Mouse (Mus musculus) skeletal muscle tissue, adult 2 months (tissue): ENCODE measurements around the gene Fyn.

ENCODE experiments used
- DNase-seq: peaks from one replicate; pipeline ENCODE4 v3.0.0-alpha.2; 2012; ENCODE audit warnings: low read depth, low spot score

Gene Fyn

GRCm38 (mm10) chr10:39443122-39443521 lies 74.5 kb downstream of the Fyn start:
- no peak for DNase-seq

DNA sequence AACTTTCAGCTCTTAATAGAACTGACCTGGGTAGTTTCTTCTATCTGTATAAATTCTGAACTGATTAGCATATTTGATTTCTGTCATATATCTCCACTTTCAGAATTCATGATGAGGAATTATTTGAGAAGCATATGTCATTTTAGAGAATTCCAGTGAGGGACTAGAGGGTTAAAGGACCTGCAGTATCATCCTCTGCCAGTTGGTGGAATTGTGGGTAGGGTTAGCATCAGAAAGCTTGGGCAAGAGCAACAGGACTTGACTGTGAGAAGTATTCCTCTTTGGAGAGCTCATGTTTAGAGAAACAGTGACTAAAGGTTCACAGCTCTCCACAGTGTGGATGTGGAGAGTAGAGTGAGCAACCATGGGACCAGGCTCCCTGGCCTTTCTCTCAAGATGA lies 75.3 kb downstream of the Fyn start:
- no peak for DNase-seq

DNA sequence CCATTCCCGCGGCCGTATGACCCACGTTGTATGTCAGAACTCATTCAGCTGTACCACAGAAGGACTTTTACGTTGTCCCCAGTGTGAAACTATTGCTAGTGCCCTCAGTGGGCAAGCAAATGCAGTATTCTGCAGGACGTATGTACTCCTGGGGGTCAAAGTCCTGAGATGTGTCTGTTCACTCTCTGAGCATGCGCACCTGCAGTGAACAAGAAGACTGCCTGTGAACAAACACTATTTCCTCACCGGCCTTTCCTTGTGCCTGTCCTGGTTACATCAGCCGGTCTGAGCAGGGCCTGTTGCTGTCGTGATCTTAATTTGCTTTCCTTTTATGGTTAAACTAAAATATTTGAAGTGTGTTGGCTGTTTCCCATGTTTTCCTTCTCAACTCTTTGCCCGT lies 77.2 kb downstream of the Fyn start:
- DNase-seq: no peak

DNA sequence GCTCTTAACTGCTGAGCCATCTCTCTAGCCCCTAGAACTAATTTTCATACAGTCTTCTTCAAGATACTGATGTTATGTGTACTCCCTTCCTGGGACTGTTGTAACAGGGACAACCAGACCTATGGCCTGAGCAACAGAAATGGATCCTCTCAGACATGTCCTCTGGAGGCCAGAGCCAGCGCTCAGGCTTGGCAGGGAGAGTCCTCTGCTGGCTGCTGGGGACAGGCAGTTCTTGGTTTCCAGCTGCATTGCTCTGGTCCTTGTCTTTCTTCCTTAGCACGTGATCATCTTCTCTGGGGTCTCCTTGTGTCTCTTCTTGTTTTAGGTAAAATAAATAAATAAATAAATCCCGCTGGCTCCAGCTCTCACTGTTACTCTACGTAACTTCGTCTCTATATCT lies 78.1 kb downstream of the Fyn start:
- no peak for DNase-seq

GRCm38 (mm10) chr10:39449179-39449578 lies 80.5 kb downstream of the Fyn start:
- no peak for DNase-seq

DNA sequence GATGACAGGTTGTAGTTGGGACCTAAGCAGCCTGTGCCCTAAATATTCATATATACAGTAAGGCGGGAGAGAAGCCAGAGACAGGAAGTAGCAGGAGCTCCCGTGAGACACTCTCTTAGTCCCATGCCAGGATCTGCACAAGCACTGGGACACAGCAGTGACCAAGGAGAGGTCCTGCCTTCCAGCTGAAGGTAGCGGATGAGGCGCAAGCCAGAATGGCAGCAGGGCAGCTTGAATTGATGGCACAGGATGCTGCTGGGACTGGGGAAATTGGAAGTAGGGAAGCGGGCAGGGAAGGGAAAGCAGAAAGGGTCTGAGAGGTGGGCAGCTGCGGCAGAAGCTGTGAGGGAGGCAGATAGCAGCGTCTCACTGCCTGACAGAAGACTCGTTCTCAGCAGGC lies 81.7 kb downstream of the Fyn start:
- no peak for DNase-seq

DNA sequence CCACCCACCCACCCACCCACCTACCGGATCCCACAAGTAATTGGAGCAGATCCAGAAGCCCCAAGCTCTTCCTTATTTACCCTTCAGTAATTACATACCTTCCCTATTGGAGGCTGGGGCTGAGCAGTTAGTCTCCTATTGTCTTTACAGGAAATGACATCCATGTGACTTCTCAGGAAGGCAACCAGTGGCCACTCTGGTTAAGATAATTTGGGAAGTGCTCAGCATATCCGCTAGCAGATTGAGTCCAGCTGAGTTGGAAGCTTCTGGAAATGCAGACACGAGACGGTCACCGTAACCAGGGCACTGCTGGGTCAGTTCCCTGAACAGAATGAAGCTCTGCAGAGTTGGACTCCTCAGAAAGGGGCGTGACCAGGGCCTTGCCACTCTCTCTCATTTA lies 82.4 kb downstream of the Fyn start:
- DNase-seq: no peak

- no peak for DNase-seq
Observed at GRCm38 (mm10) chr10:39451918-39452624, 83.4 kb downstream of the Fyn start.

DNA sequence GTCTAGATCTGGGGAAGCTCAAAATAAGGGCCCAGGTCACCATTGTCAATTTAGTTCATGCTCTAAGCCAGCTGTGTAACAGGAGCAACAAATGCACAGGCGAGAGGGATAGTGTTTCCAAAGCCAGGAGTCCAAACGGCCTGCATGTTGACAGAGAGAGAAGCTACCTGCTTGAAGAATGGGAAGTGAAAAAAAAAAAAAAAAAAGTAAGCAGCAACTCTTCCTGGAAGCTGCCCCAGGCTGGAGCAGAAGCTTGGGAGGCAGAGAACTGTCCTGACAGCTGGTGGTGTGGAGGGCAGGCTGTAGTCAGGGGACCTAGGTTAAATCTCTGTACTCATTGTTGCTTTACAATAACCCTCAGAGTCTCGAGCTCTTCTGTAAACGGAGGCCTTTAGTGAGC lies 86.7 kb downstream of the Fyn start:
- DNase-seq: no peak

DNA sequence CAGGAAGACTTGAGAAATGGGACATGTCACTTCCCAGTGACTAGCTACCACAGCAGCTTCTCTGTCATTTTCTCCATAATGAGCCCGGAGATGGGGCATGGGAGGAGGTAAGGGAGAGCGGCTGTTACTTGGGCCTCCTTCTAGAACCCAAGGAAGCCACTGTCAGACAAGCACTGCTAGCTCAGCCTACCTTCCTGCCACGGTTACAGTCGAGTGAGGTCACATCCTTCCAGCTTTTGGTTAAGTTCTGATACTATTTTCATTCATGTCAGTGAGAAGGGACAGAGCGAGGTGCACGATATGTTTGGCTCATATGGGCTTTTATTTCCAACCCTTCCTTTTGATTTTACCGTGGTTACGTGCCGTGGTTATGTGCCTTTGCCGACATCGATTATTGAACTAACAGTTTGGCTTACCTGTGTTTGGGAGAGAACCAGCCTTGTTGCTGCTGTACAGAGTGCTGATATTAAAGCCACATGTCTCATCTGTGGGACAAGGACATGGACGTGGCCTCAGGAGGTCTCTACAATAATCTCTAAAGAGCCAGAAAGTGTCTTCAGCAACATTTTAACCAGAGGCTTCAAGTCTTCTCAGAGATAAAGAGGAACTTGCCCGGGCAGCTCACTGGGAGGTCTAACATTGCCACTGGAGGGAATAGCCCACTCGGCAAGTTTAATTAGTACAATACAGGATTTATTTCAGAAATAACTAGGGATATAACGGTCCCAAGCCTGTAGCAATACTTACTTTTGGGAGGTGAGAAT lies 87.4 kb downstream of the Fyn start:
- DNase-seq: no peak

DNA sequence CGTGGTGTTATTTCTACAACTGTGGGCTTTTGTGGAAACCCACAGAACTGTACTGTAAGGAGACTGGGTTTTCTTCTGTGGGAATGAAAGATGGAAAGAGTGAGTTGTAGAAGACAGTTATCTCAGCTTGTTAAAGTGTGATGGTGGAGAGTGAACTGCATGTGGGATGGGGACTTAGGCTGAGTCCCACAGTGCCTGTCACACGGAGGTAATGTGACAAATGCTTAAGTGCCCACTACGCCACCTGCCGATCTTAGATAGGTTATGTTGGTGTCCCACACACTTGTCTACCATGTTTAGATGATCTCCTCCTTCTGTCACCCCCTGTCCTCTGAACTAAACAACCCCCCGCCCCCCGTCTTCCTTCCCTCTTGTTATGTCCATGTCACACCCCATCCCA lies 88.1 kb downstream of the Fyn start:
- no peak for DNase-seq

DNA sequence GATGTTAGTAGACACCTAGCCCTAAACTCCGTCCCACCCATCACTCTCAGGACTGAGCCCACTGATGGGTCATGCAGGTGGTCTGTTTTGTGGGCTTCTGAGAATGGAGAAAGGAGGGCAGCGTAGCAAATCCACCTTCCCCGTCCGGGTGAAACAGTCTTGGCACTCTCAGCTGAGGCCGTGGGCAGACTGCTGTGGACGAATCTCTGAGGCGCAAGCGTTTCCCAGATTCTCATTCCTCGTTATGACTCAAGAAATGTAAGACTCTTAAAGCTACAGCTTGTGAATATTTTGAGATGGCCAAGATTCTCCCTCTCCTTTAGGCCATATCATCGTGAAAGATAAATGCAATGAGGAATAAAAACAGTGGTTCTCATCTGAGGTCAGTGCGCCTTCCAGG lies 88.6 kb downstream of the Fyn start:
- no peak for DNase-seq

- DNase-seq: no peak
Observed at GRCm38 (mm10) chr10:39458766-39459699, 90.4 kb downstream of the Fyn start.

- DNase-seq: no peak
Observed at GRCm38 (mm10) chr10:39460621-39461020, 92.0 kb downstream of the Fyn start.

DNA sequence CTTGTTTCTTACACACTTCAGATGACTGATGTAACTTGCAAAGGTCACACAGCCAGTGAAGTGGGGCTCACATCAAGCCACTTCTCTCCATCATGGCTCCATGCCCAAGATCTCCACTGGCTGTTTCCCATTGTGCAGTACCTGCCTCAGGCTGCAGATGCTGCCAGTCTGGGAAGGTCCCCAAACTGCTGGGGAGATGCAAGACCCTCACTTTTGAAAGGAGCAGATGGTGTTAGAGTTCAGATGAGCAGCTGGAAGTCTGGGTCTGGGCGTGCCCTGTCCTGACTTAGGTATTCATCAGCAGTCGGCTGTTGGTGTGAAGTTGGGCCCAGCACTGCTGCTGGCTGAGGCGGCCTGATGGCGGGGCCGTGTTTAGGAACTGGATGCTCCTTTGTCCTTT lies 93.3 kb downstream of the Fyn start:
- no peak for DNase-seq

DNA sequence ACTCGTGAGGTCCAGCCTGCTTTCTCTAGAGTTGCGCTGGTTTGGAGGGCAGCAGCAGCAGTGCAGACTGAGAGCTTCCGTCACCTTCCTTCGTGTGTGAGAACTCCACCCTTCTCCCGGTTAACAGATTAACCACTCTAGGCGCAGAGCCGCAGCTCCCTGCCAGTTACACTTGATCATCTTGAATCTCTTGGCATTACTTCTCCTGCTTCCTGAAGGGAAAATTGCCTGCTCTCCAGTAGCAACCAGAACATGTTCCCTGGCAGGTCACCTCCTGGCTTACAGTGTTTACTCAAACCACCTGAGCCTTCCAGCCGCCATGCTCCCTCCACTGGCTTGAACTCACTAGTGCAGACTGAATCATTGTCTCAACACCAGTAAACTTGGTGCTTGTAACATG lies 94.1 kb downstream of the Fyn start:
- peak; percentile 43 for DNase-seq

GRCm38 (mm10) chr10:39464383-39464782 lies 95.7 kb downstream of the Fyn start:
- no peak for DNase-seq

DNA sequence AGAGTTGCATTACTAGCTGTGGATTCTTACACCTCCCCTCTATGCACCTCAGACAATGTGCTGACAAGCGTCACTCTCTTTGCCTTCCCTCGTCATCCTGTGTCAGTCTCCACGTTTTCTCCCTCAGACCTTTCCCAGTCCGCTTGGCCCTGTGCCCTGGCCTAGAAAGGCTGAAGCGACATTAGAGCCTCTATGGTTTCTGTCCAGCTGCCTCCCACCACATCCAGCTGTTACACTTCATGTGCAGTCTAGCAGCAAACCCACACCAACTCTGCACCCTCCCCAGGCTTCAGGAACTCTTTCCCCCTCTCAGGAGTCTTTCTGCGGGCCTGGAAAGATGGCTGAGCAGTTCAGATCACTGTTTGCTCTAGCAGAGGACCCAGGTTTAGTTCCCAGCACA lies 98.7 kb downstream of the Fyn start:
- peak; percentile 57 for DNase-seq

DNA sequence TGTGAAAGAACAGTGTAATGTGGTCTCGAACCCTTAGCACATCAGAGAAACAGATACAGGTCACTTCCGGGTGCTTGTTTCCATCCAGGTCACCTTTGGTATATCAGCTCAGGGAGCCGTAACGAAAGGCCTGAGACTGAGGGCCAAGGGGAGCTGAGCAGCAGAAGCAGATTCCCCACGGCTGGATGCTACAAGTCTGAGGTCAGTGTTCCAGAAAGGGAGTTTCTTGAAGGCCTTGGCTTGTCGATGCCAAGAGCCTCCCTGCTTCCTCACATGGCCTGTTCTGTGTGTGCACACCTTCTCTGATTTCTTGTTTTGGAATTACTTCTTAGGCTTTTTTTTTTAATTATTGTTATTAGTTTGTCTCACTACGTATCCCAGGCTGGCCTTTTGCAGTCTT lies 99.2 kb downstream of the Fyn start:
- peak; percentile 48 for DNase-seq

DNA sequence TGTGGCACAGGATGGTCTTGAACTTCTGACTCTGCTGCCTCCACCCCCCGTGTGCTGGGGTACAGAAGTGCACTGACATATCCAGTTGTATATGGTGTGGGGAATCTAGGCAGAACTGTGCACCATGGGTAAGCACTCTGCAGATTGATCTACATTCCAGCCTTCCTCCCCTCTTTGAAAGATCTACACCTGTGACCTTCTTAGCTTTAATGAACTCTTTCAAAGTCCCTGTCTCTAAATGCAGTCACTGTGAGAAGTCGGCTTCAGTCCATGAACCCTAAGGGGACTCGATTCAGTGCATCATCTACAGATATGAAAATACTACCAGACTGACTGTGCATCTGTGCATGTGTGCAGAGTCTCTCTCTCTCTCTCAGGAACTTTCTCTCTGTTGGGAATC lies 99.9 kb downstream of the Fyn start:
- DNase-seq: no peak

GRCm38 (mm10) chr10:39469341-39469740 lies 100.7 kb downstream of the Fyn start:
- no peak for DNase-seq

GRCm38 (mm10) chr10:39470321-39470720 lies 101.7 kb downstream of the Fyn start:
- peak; percentile 77 for DNase-seq
